In genomic region chr11:3531634-3532033, GRCm38 (mm10) we compare ENCODE assay signal across 13 mouse cellular contexts. TPM values are rescaled to one million over a fixed set of nuclear protein-coding genes. Genes with fewer than 3 reads are reported as not detected.
A peak's percentile ranks its signal among the peaks of the same experiment; 100 is the strongest.
DNase-seq lines count a peak whose midpoint lies in the region; ATAC-seq and TF ChIP-seq lines count a peak whose summit lies in the region.
"Had no signal": no experiment of that assay in that cellular context is flagged by ENCODE, and none has a peak within 500 bp of the region (broad histone marks: within the 10 kb centered on the region; RNA-seq: fewer than 3 reads in every experiment).

No protein-coding gene starts in this region.

- H3K4me2 ChIP-seq in lung, embryonic 14.5 days: no peak overlapping the region
- H3K4me2 ChIP-seq: stomach, embryonic 15.5 days had no signal

- H3K9ac ChIP-seq in lung, embryonic 14.5 days: no peak overlapping the region
- H3K9ac ChIP-seq: stomach, embryonic 15.5 days had no signal

- peaks cover 8% of the 10 kb centered on the region; the same call in 1 of the 2 replicates for H3K4me1 ChIP-seq in lung, embryonic 14.5 days (ENCODE audit: insufficient read depth)

- peaks cover 85% of the 10 kb centered on the region for H3K36me3 ChIP-seq in lung, embryonic 14.5 days (ENCODE audit: insufficient read depth)

- H3K9me3 ChIP-seq in lung, embryonic 14.5 days (ENCODE audit: low read depth, low read length): no peaks in the 10 kb centered on the region
- H3K9me3 ChIP-seq: limb, embryonic 10.5 days; stomach, embryonic 15.5 days had no signal

- H3K27ac ChIP-seq in lung, embryonic 14.5 days (ENCODE audit: low read depth): no peak overlapping the region
- H3K27ac ChIP-seq: limb, embryonic 10.5 days; stomach, embryonic 15.5 days had no signal

- no peak overlapping the region for H3K4me3 ChIP-seq in lung, embryonic 14.5 days (ENCODE audit: low read depth, low read length)
- H3K4me3 ChIP-seq: limb, embryonic 10.5 days; stomach, embryonic 15.5 days had no signal

- TF ChIP-seq CTCF in lung, embryonic 14.5 days (IDR thresholded peaks at IDR 0.05; ENCODE audit: low read depth): peak; percentile 36

- no peak for ATAC-seq in lung, embryonic 14.5 days (ENCODE audit: insufficient read depth)

- no peaks in the 10 kb centered on the region for H3K27me3 ChIP-seq in lung, embryonic 14.5 days (ENCODE audit: insufficient read depth, low read length)
- H3K27me3 ChIP-seq: stomach, embryonic 15.5 days had no signal

- intact Hi-C loops in heart, postnatal 36 days (cut with DNase I): loop anchor here (10.0 kb wide), 1 partner anchor 383 kb away; the partner anchor contains the start of gene Slc35e4
- intact Hi-C loops in heart, postnatal 25 days (cut with DNase I): loop anchor here (10.0 kb wide), 2 partner anchors 103 to 353 kb away; no protein-coding TSS in a partner anchor

- 82% methylated on average over 6 of the region's 6 CpGs for WGBS in lung, embryonic 14.5 days

- peak; percentile 2 to 8 for DNase-seq in heart, postnatal 36 days
- DNase-seq in heart, postnatal 25 days (ENCODE audit: low spot score): no peak
- no peak for DNase-seq in lung, embryonic 14.5 days
- DNase-seq in lung, postnatal 36 days: no peak
- DNase-seq in MN1 (ENCODE audit: low spot score): peak; percentile 29
- DNase-seq in cerebellum, postnatal 36 days: peak; percentile 57 to 67
- DNase-seq in embryo, embryonic 10 days (ENCODE audit: low spot score): no peak
- DNase-seq: adrenal gland, adult 2 months; gastrocnemius, postnatal 14 days; kidney, adult 8-10 months had no signal

RNA-seq across cellular contexts. Expression of gene Smtn, which starts 8.8 kb away (rescaled TPM):
- 100 to 1,000 TPM; 146 to 153 TPM for total RNA-seq in heart, postnatal 36 days (2021)
- total RNA-seq in heart, postnatal 25 days (2021): 100 to 1,000 TPM; 170 to 174 TPM
- polyA plus RNA-seq in lung, embryonic 14.5 days (2014; fragmentation: Nextera tagmentation; extraction: Ambion mirVana): 103 and 108 TPM in 2 replicates

RNA-seq across cellular contexts. Expression of gene Selenom, which starts 17.1 kb away (rescaled TPM):
- total RNA-seq in heart, postnatal 36 days (2021): 10 to 100 TPM; 37.6 to 43.8 TPM
- 10 to 100 TPM; 40.6 to 44.9 TPM for total RNA-seq in heart, postnatal 25 days (2021)
- polyA plus RNA-seq in lung, embryonic 14.5 days (2014; fragmentation: Nextera tagmentation; extraction: Ambion mirVana): 100 and 110 TPM in 2 replicates

RNA-seq across cellular contexts. Expression of gene Inpp5j, which starts 27.0 kb away (rescaled TPM):
- 10 to 100 TPM; 15.7 to 25.8 TPM for total RNA-seq in heart, postnatal 36 days (2021)
- 10 to 100 TPM; 29.4 to 30.6 TPM for total RNA-seq in heart, postnatal 25 days (2021)
- 1.2 and 1.5 TPM in 2 replicates for polyA plus RNA-seq in lung, embryonic 14.5 days (2014; fragmentation: Nextera tagmentation; extraction: Ambion mirVana)

RNA-seq across cellular contexts. Expression of gene Pla2g3, which starts 43.5 kb away (rescaled TPM):
- total RNA-seq in heart, postnatal 36 days (2021): not detected
- not detected for total RNA-seq in heart, postnatal 25 days (2021)
- polyA plus RNA-seq in lung, embryonic 14.5 days (2014; fragmentation: Nextera tagmentation; extraction: Ambion mirVana): 0.46 and 0.47 TPM in 2 replicates
- total RNA-seq: ES-E14 had no signal

Comparison
In these comparisons a context has a peak if more than half of its experiments do, and no peak if none do; other contexts are left out.
1. DNase-seq: peak in heart, postnatal 36 days (2 of 2), MN1 (single experiment) and cerebellum, postnatal 36 days (2 of 2); none in heart, postnatal 25 days (single experiment), lung, embryonic 14.5 days (single experiment), lung, postnatal 36 days (single experiment) and embryo, embryonic 10 days (single experiment).